Mouse (Mus musculus): ENCODE measurements around the gene Pde9a. TPM values are rescaled to one million over a fixed set of nuclear protein-coding genes. Genes with fewer than 3 reads are reported as not detected.

Pde9a gene
- polyA plus RNA-seq, 1 experiment, result 295 TPM

Other genes with a start within 250 kb of the Pde9a start
- 0.32 and 3.5 TPM in 2 replicates for gene Tff2, start 241.9 kb upstream of the Pde9a start, polyA plus RNA-seq (2012; rRNA removed)
- 0.85 and 5.4 TPM in 2 replicates for gene Tff1, start 220.9 kb upstream of the Pde9a start, polyA plus RNA-seq (2012; rRNA removed)
- 0.05 TPM in 1 of 2 replicates, not detected in the other for gene Tmprss3, start 187.2 kb upstream of the Pde9a start, polyA plus RNA-seq (2012; rRNA removed)
- 0.57 and 1.7 TPM in 2 replicates for gene Ubash3a, start 178.3 kb upstream of the Pde9a start, polyA plus RNA-seq (2012; rRNA removed)
- gene Rsph1, start 108.8 kb upstream of the Pde9a start, polyA plus RNA-seq (2012; rRNA removed), result 0.40 and 0.52 TPM in 2 replicates
- gene Slc37a1, start 99.4 kb upstream of the Pde9a start, polyA plus RNA-seq (2012; rRNA removed), result 150 and 158 TPM in 2 replicates
- gene Wdr4, start 133.8 kb downstream of the Pde9a start, polyA plus RNA-seq (2012; rRNA removed), result 20.7 and 22.7 TPM in 2 replicates
- 257 and 281 TPM in 2 replicates for gene Ndufv3, start 133.9 kb downstream of the Pde9a start, polyA plus RNA-seq (2012; rRNA removed)
- gene Pknox1, start 178.5 kb downstream of the Pde9a start, polyA plus RNA-seq (2012; rRNA removed), result 11.6 and 21.1 TPM in 2 replicates

Data from large intestine, adult 2 months (tissue).